Mouse (Mus musculus) neutrophil, adult 5-6 weeks (primary cell): Measurements from ENCODE around the gene Cxcl3. TPM values are rescaled to one million over a fixed set of nuclear protein-coding genes. Genes with fewer than 3 reads are reported as not detected.

Experiments
- ATAC-seq: fragments of 151-379, 151-347 bp; 2 replicates; pipeline ENCODE4 v1.8.0; 2017; ENCODE audit warnings: mild to moderate bottlenecking, moderate TSS enrichment; ENCODE audit not compliant: insufficient number of reproducible peaks, poor library complexity, low FRiP score, severe bottlenecking; ENCODE audit errors: extremely low read depth
- total RNA-seq: library from RNA; stranded (forward); fragments of 200-1000 nt; gene quantifications from 2 replicates; pipeline ENCODE4 v1.2.3, GENCODE M21; 2017

The Cxcl3 gene
- total RNA-seq = 0.35 TPM in 1 of 2 replicates, not detected in the other

- peak; percentile 20; the same call in 1 of the 2 replicates for ATAC-seq
Observed at GRCm38 (mm10) chr5:90785659-90786588, at the start of gene Cxcl3. Gene Cxcl3 (plus strand): TSS chr5:90786103.

DNA sequence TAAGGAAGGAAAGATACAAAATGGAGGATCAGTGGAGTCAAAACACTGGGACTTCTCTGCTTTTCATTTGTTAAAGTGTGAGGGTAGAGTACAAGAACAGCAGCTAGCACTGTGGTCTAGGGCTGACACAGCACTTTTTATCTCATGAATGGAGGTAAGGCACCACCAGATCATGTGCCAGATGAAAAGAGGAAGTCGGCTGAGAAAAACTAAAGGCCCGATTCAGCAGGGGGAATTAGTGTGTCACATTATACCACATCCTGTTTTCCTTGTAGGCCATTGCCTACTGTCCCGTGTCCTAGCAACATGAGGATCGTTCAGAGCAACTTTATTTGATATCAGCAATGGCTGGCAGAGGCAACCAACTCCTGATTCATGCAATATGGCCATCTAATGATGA is 43.9 kb upstream of the Cxcl3 start:
- peak; percentile 100 for ATAC-seq

- ATAC-seq = no peak
Observed at GRCm38 (mm10) chr5:90753934-90754333, 32.0 kb upstream of the Cxcl3 start.

DNA sequence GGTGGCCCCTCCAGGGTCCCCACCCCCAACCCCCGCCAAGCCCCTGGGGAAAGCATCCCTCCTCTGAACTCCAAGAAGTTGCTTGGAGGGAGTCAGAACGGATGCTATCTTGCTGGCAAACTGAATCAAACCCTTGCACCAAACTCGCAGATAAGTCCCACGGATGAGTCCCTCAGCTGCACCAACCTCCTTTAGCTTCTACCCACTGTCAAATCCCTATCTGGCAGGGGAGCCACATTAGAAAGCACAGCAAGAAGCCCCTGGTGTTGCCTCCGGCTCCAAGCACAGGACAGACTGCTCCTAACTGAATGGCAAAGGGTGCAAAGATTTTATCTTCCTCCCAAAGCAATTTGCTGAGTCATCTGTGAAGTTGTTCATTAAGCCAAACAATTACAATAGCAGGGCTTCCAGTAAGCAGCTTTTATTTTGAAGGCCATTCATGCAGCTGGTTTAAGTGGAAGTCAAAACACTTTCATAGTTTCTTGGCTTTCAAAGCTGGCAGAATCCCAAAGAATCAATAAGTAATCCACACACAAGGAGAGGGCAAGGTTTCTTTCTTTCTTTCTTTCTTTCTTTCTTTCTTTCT is 27.8 kb upstream of the Cxcl3 start:
- ATAC-seq = no peak

- no peak for ATAC-seq
Observed at GRCm38 (mm10) chr5:90759077-90760065, 26.5 kb upstream of the Cxcl3 start, which contains the start of gene Cxcl5. Gene Cxcl5 (plus strand): TSS chr5:90759360.

DNA sequence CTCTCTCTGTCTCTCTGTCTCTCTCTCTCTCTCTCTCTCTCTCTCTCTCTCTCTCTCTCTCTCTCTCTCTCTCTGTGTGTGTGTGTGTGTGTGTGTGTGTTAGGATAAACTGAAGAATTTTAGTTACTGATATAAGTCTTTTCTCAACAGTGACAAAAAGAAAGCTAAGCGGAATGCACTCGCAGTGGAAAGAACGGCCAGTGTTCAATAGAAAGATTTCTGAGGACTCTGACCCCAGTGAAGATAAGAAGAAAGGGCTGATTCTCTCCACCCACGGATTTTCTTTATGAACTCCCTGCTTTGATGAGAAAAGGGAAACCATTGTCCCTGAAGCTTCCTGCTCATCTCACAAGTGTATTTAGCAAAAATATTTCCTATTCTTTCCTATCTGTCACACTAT is 25.6 kb upstream of the Cxcl3 start:
- ATAC-seq = no peak

DNA sequence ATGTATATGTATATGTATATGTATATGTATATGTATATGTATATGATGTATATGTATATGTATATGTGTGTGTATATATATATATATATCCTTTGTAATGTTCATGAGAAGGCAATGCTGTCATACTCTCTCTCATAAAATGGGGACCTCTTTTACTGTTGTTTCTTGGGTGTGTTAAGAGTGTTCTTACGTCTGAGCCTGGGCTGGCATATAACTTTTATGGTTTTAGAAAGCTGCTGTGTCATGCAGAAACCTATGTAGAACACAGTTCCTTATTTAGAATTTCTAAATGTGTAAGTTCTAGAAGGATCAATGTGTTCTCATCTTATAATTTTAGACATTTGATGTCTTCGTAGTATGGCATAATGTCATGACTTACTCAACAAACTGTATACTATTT is 25.1 kb upstream of the Cxcl3 start:
- no peak for ATAC-seq

DNA sequence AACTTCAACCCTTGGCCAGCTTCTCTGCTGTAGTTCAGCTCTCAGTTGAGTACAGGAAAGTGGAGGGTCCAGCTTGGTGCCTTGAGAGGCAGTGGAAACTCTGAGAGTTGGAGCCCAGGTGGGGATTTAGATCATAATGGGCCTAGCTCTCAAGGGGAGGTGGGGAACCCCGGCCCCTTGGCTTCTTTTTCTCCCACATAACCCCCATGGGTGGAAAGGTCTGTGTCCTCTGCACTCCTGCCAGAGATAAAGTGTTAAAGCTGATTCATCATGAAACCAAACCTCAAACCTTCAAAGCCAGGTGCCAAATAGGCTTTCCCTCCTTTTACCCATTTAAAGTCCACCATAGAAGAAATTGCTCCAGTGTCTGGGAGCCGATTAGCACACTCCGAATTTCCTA is 24.1 kb upstream of the Cxcl3 start:
- ATAC-seq = no peak

DNA sequence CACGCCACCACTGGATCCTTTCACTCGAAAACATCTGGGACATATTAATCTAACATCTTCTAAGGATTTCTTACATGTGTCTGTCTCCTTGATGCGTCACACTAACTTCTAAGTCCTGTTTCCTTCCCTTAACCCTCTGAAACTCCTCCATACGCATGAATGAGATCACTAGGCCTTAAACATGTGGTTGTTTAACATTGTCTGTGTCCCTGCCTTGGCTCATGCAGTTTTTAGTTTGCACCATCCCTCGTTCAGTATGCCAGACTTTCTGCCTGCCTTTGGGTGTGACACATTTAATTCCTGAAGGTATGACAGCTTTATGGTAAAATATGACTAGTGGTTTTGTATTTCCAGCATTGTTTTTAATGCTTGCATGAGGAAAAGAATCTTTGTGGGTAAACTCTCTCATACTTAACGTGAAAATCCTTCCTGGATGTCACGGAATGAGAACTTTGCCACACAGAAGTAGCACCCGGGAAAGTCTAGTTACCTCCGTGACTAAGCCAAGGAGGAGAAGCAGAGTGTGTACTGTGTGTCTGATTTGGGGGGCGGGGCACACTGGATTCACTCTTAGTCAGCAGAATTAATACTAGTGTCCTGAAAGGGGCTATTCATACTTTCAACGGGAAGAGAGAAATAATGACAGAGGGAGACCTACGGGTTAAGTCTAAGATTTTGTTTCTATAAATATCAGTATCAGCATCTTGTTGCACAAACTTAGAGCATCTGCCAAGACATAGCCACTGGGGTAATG is 21.8 kb upstream of the Cxcl3 start:
- no peak for ATAC-seq

DNA sequence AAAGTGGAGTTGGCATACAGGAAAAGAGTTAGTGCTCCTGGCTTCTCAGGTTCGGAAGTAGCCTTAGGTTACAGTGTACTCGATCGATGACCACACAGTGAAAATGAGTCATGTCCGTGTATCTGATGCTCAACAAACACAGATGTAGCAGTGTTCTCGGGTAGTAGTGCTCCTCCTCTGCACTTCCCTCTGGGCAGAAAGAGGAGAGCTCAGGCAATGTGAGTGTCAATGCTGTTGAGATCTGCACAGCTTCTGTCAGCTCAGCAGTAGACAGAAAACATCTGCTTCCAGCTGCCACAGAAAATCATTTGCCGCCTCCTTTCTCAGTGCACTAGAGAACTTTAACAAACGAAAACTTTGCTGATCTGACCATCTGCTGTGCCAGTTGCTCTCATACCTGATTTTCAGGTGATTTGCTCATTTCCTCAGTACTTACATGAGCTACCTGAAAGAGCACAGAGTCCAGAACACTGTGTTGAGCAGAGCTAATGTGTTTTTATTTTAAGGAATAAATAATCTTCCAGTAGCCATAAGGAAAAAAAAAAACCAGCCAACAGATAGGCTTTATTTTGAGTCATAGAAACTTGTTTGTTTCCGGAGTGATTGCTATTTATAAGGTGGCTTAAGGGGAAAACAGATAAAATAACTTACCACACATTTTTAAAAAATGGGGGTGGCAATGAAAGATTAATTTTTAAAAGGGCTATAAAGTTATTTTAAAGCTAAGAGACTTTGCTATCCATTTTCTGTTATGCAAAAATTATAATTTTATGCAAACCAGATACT is 19.9 kb upstream of the Cxcl3 start:
- ATAC-seq = no peak

DNA sequence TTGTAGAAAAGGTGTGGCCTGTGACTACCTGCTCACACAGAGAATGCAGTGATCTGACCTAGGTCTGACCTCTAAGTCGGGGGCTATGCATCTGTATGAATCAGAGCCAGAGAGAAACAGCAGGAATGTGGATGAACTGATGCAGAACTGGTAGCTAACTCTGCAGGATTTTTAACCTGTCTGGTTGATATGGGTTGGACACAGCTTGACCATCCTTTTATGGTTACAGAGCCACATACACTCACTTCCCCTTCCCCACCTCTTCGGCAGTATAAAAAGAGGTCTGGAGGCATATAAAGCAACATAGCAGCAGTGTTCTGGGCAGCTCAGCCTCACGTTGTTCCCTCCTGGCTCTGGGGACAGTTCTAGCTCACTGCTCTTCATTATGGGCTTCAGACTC is 17.7 kb upstream of the Cxcl3 start, which contains the start of gene Ppbp:
Gene Ppbp (plus strand): TSS at position 301 of the 400 bp plus-strand sequence.
- ATAC-seq = no peak

GRCm38 (mm10) chr5:90771369-90771768 is 14.5 kb upstream of the Cxcl3 start:
- ATAC-seq = no peak

DNA sequence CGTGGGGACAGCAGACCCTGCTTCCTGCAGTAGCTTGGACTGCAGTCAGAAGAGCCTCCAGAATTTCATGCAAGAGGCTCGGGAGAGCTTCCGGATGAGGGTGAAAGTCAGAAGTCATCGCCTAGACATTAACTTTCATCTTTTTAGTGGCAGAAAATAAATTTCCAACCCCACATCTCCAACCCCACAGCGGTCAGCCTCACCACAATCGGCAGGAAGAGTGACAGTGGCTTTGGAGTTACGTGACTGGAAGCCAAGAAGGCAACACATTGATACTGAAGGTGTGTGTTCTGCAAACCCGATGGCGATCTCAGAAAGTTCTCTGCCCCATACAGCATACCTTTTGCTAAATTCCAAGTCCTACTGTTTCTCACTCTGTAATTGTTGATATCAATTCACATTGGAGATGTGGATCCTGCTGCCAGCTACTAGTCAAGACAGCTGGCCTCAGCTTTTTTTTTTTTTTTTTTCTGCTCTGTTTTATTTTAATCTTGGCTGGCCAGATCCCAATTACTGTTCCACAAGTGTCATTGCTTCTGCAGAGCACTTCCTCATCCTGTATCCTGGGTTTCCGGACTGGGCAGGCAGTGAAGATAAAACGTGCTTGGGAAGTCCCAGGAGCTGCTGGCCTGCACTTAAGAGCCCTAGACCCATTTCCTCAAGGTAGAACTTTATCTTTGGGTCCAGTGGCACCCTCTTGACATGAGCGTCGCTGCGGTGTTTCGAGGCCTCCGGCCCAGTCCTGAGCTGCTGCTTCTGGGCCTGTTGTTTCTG is 13.8 kb upstream of the Cxcl3 start, which contains the start of gene Pf4:
Gene Pf4 (plus strand): TSS at position 556 of the 774 bp plus-strand sequence.
- ATAC-seq = no peak

- ATAC-seq = no peak
Observed at GRCm38 (mm10) chr5:90775562-90775961, 10.3 kb upstream of the Cxcl3 start.

GRCm38 (mm10) chr5:90777621-90778020 is 8.3 kb upstream of the Cxcl3 start:
- ATAC-seq = no peak

DNA sequence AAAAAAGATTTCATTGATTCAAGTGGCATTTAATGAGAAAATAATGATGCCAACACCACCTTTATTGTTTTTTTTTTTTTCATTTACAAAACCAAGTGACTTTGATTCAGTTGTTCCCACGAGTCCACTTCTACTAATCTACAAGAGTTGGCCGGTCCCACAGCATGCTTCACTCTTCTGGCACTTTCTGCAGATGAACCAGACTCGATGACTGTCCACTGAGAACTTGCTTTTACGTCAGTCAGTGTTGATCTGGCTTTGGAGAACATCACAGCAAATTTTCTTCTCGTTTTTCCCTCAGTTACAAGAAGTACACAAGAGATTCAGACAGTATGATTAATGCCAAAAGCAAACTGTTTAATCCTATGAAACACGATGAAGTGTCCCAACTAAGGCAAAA is 7.0 kb upstream of the Cxcl3 start:
- no peak for ATAC-seq

DNA sequence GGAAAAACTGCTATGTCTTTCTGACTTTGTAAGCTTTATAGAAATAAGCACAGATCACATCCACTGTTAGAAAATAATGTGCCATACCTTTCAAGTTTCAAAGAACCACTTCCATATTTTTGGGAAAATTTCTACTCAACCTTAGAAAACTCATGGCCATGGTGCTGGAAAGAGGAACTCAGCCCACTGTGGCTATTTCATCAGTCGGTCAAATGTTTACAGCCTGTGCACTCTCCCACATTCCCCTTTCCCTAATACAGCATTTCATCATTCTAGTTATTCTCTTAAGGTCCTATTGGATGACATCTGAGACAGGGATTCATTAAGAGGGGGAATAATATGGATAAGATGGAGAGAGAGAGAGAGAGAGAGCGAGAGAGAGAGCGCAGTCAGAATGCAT is 2.2 kb upstream of the Cxcl3 start:
- ATAC-seq = no peak
